Mouse (Mus musculus): ENCODE results near the gene Proser2.
A peak's percentile ranks its signal among the peaks of the same experiment; 100 is the strongest.
"Not testable (repeated sequence)": the region's sequence is repeated elsewhere in the genome, so short reads cannot be mapped to it uniquely, and the experiment has no call there.

Gene Proser2

GRCm38 (mm10) chr2:6128881-6129280 is 1.1 kb downstream of the Proser2 start:
- DNase-seq (ENCODE audit: low read depth, low spot score): no peak

GRCm38 (mm10) chr2:6128136-6128805 is 1.7 kb downstream of the Proser2 start:
- no peak for DNase-seq (ENCODE audit: low read depth, low spot score)

GRCm38 (mm10) chr2:6123046-6123445 is 7.0 kb downstream of the Proser2 start:
- no peak for DNase-seq (ENCODE audit: low read depth, low spot score)

- DNase-seq (ENCODE audit: low read depth, low spot score): no peak
Observed at GRCm38 (mm10) chr2:6121091-6121490, 8.9 kb downstream of the Proser2 start.

GRCm38 (mm10) chr2:6118246-6118645 is 11.8 kb downstream of the Proser2 start:
- DNase-seq (ENCODE audit: low read depth, low spot score): no peak

GRCm38 (mm10) chr2:6113792-6114191 is 16.2 kb downstream of the Proser2 start:
- no peak for DNase-seq (ENCODE audit: low read depth, low spot score)

GRCm38 (mm10) chr2:6112619-6113018 is 17.4 kb downstream of the Proser2 start:
- no peak for DNase-seq (ENCODE audit: low read depth, low spot score)

GRCm38 (mm10) chr2:6105437-6105836 is 24.6 kb downstream of the Proser2 start:
- DNase-seq (ENCODE audit: low read depth, low spot score): no peak

- no peak for DNase-seq (ENCODE audit: low read depth, low spot score)
Observed at GRCm38 (mm10) chr2:6100755-6101154, 29.3 kb downstream of the Proser2 start.

- no peak for DNase-seq (ENCODE audit: low read depth, low spot score)
Observed at GRCm38 (mm10) chr2:6100027-6100749, 29.8 kb downstream of the Proser2 start.

GRCm38 (mm10) chr2:6099443-6099842 is 30.6 kb downstream of the Proser2 start:
- no peak for DNase-seq (ENCODE audit: low read depth, low spot score)

- no peak for DNase-seq (ENCODE audit: low read depth, low spot score)
Observed at GRCm38 (mm10) chr2:6098924-6099323, 31.1 kb downstream of the Proser2 start.

GRCm38 (mm10) chr2:6097113-6097716 is 32.8 kb downstream of the Proser2 start:
- peak; percentile 57 for DNase-seq (ENCODE audit: low read depth, low spot score)

GRCm38 (mm10) chr2:6089941-6090340 is 40.1 kb downstream of the Proser2 start:
- DNase-seq (ENCODE audit: low read depth, low spot score): not testable (repeated sequence)

- DNase-seq (ENCODE audit: low read depth, low spot score): no peak
Observed at GRCm38 (mm10) chr2:6087151-6087550, 42.9 kb downstream of the Proser2 start.

- peak; percentile 68 for DNase-seq (ENCODE audit: low read depth, low spot score)
Observed at GRCm38 (mm10) chr2:6085622-6086530, 44.1 kb downstream of the Proser2 start.

GRCm38 (mm10) chr2:6083696-6084095 is 46.3 kb downstream of the Proser2 start:
- no peak for DNase-seq (ENCODE audit: low read depth, low spot score)

GRCm38 (mm10) chr2:6082615-6083014 is 47.4 kb downstream of the Proser2 start:
- DNase-seq (ENCODE audit: low read depth, low spot score): no peak

GRCm38 (mm10) chr2:6081108-6081507 is 48.9 kb downstream of the Proser2 start:
- DNase-seq (ENCODE audit: low read depth, low spot score): no peak

- no peak for DNase-seq (ENCODE audit: low read depth, low spot score)
Observed at GRCm38 (mm10) chr2:6080037-6080436, 50.0 kb downstream of the Proser2 start.

GRCm38 (mm10) chr2:6075530-6075896 is 54.5 kb downstream of the Proser2 start:
- no peak for DNase-seq (ENCODE audit: low read depth, low spot score)

Measured in A20 (cell line).